In the genomic region with DNA sequence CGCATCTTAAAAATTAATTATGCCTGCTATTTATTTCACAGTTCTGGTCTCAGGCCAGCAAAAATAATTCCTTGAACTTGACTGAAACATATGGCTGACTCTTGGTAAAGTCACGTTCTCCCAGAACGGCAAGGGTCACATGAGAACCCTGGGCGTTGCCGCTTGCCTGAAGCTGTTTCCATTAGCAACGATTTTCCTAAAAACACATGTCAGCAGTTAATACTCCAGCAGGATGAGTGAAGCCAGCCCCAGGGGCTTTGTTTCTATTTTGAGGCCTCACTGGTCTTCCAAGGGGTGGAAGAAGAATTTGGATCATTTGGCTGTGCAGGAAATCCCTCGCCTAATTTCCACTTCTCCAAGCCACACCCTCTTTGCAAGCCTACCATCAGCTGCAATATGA, we compare ENCODE assay signal across 8 mouse cellular contexts.
DNase-seq lines count a peak whose midpoint lies in the region; TF ChIP-seq lines count a peak whose summit lies in the region.

No protein-coding gene starts in this region.

- peak; percentile 30 to 55 for DNase-seq in cerebellum, postnatal 14 days
- no peak for DNase-seq in cerebellum, adult 2 months
- DNase-seq in NIH3T3 (ENCODE audit: low read depth) (peak; percentile 77), MN1 (ENCODE audit: low spot score) (no peak)
- DNase-seq in gastrocnemius, postnatal 36 days, result peak; percentile 42 to 60
- DNase-seq in kidney, postnatal 14 days, result peak; percentile 23
- no peak for DNase-seq in ovary, postnatal 10 days (ENCODE audit: low spot score)
- DNase-seq in thymus, postnatal 0 days (ENCODE audit: low spot score), result no peak

- TF ChIP-seq CTCF in cerebellum, adult 2 months (IDR thresholded peaks at IDR 0.05; ENCODE audit: borderline replicate concordance, insufficient read depth, low read depth, low read length), result no peak

- H3K27me3 ChIP-seq in cerebellum, adult 2 months (ENCODE audit: control insufficient read depth, insufficient read depth, low read length), result no peaks in the 10 kb centered on the region

- 46% methylated on average over 7 of the region's 7 CpGs for WGBS in cerebellum, adult 2 months

- no peak for TF ChIP-seq POLR2A in cerebellum, adult 2 months (IDR thresholded peaks at IDR 0.05; ENCODE audit: borderline replicate concordance, insufficient read depth, low read length)

- intact Hi-C loops in gastrocnemius, postnatal 36 days (cut with DNase I), result no loop called here

- H3K4me3 ChIP-seq in cerebellum, adult 2 months (replicated peaks; ENCODE audit: insufficient read depth, low read depth, low read length), result no peak overlapping the region

- H3K4me1 ChIP-seq in cerebellum, adult 2 months (ENCODE audit: control insufficient read depth, insufficient read depth, low read length), result peaks cover 11% of the 10 kb centered on the region

- no peak overlapping the region for H3K27ac ChIP-seq in cerebellum, adult 2 months (ENCODE audit: insufficient read depth, low read length)

Comparison
In these comparisons a context has a peak if more than half of its experiments do, and no peak if none do; other contexts are left out.
1. DNase-seq: peak in cerebellum, postnatal 14 days (2 of 2), NIH3T3 (single experiment), gastrocnemius, postnatal 36 days (2 of 2) and kidney, postnatal 14 days (single experiment); none in cerebellum, adult 2 months (0 of 2), ovary, postnatal 10 days (single experiment), thymus, postnatal 0 days (single experiment) and MN1 (single experiment).